Mouse (Mus musculus) liver, adult 2 months (tissue): ENCODE measurements around the gene Gm340.

Source experiments
- CTCF ChIP-seq: fragments of 200-500 bp; IDR thresholded peaks from 2 replicates; pipeline ENCODE4 v1.5.1; 2011; ENCODE audit warnings: low read depth, low read length, control low read depth
- POLR2A ChIP-seq: fragments of 200-500 bp; IDR thresholded peaks from 2 replicates; pipeline ENCODE4 v1.6.1; 2011; ENCODE audit warnings: low read length, control low read depth; ENCODE audit not compliant: insufficient read depth; ENCODE audit errors: extremely low read depth

DNA sequence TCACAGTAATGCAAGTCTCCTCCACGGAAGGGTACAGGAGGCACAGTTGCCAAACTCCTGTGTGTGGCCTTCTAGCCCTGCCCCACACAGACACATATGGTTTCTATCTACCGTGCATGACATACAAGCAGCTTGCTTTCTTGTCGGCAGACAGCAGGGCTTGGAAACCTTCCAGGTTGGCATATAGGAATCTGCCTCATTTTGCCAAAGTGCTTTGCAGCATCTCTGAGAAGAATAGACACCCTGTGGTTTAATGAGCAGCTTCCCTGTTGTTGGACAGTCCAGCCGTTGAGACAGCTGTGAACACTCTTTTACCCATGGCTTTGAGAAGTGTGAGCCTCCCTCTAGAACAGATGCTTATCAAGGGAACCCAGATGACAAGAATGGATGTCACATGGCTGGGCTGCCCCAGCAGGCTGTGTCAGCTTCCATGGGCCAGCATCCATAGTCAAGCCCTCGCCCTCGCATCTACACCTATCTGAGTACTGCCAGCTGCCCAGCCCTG lies 36.0 kb downstream of the Gm340 start:
- TF ChIP-seq POLR2A = no peak
- no peak for TF ChIP-seq CTCF
